Mouse (Mus musculus) left cerebral cortex, adult 18-20 months (tissue): ENCODE results near the gene Tubb3. TPM values are rescaled to one million over a fixed set of nuclear protein-coding genes. Genes with fewer than 3 reads are reported as not detected.
"Not testable (repeated sequence)": the region's sequence is repeated elsewhere in the genome, so short reads cannot be mapped to it uniquely, and the experiment has no call there.

ENCODE experiments used
- DNase-seq, 2 experiments: peaks; one replicate each; pipeline ENCODE4 v3.0.0; 2021 to 2022; ENCODE audit warnings: low spot score in 2 of 2, mixed read lengths in 1 of 2
- total RNA-seq, 2 experiments: library from RNA; stranded (reverse); gene quantifications; 2 replicates each; pipeline ENCODE4 v1.2.3; 2021

Gene Tubb3
- total RNA-seq, 2 experiments from 2014 or later = 392 to 405 TPM

- DNase-seq = not testable (repeated sequence)
These were observed 19.7 kb downstream of the Tubb3 start for GRCm38 (mm10) chr8:123430936-123431335.

GRCm38 (mm10) chr8:123431616-123432365 lies 20.6 kb downstream of the Tubb3 start:
- no peak for DNase-seq

GRCm38 (mm10) chr8:123432381-123432780 lies 21.2 kb downstream of the Tubb3 start:
- DNase-seq = no peak

GRCm38 (mm10) chr8:123433241-123433974 lies 22.2 kb downstream of the Tubb3 start:
- DNase-seq = not testable (repeated sequence)

- DNase-seq = no peak
These were observed 30.6 kb downstream of the Tubb3 start for GRCm38 (mm10) chr8:123441788-123442187.

GRCm38 (mm10) chr8:123442351-123442750 lies 31.1 kb downstream of the Tubb3 start:
- no peak for DNase-seq

- DNase-seq = peak; percentile 95 to 96
These were observed 31.8 kb downstream of the Tubb3 start for GRCm38 (mm10) chr8:123442871-123443575.

GRCm38 (mm10) chr8:123443576-123443921 lies 32.3 kb downstream of the Tubb3 start:
- DNase-seq = no peak

- DNase-seq = no peak
These were observed 32.9 kb downstream of the Tubb3 start for GRCm38 (mm10) chr8:123444131-123444530.

- DNase-seq = no peak
These were observed 34.8 kb downstream of the Tubb3 start for GRCm38 (mm10) chr8:123445981-123446380.

- DNase-seq = no peak
These were observed 35.6 kb downstream of the Tubb3 start for GRCm38 (mm10) chr8:123446799-123447198.

- no peak for DNase-seq
These were observed 39.6 kb downstream of the Tubb3 start for GRCm38 (mm10) chr8:123450783-123451182.

- DNase-seq = not testable (repeated sequence)
These were observed 40.5 kb downstream of the Tubb3 start for GRCm38 (mm10) chr8:123451747-123452146.

- no peak for DNase-seq
These were observed 40.9 kb downstream of the Tubb3 start for GRCm38 (mm10) chr8:123452149-123452548.

GRCm38 (mm10) chr8:123453291-123453690 lies 42.1 kb downstream of the Tubb3 start:
- DNase-seq = no peak

- DNase-seq = no peak
These were observed 42.7 kb downstream of the Tubb3 start for GRCm38 (mm10) chr8:123453951-123454350.

- no peak for DNase-seq
These were observed 43.3 kb downstream of the Tubb3 start for GRCm38 (mm10) chr8:123454559-123454958.

GRCm38 (mm10) chr8:123463651-123464050 lies 52.4 kb downstream of the Tubb3 start:
- DNase-seq = no peak

GRCm38 (mm10) chr8:123467476-123467875 lies 56.3 kb downstream of the Tubb3 start:
- DNase-seq = no peak
